In the genomic region with DNA sequence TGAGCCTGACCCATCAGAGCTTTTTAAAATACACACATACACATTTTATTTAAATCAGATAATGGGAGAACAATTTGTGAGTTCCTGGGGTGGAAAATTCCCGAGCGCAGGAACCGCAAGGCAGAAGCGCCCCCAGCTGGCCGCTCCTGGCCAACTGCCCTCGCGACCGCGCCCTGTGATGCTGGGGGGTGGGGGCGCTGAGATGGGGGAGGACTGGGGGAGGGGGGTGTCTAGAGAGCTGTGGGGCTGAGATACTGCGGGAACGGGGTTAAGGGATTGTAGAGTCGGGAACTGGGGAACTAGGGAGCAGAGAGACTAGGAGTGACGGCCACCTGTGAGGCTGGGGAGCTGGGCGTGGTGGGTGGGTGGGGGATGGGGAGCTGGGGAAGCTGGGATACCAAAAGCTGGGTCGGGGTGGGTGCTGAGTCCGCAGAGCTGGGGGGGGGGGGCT, we compare ENCODE assay signal across 8 mouse cellular contexts. TPM values are rescaled to one million over a fixed set of nuclear protein-coding genes. Genes with fewer than 3 reads are reported as not detected.
A peak's percentile ranks its signal among the peaks of the same experiment; 100 is the strongest.
DNase-seq lines count a peak whose midpoint lies in the region; ATAC-seq and TF ChIP-seq lines count a peak whose summit lies in the region.

No protein-coding gene starts in this region.

- peak overlapping the region; percentile 96 for H3K27ac ChIP-seq in heart, adult 2 months
- H3K27ac ChIP-seq in kidney, adult 2 months (ENCODE audit: insufficient read depth, low read depth, low read length), result peak overlapping the region; percentile 71
- H3K27ac ChIP-seq in limb, embryonic 14.5 days (replicated peaks; ENCODE audit: low read depth, low read length), result peak overlapping the region; percentile 67; the same call in 1 of the 2 replicates

- no peak for ATAC-seq in megakaryocyte, adult 5-6 weeks (ENCODE audit: poor library complexity, severe bottlenecking)
- ATAC-seq in limb, embryonic 14.5 days (ENCODE audit: low FRiP score, low read depth), result peak; percentile 56

- no peak for TF ChIP-seq POLR2A in heart, adult 2 months (IDR thresholded peaks at IDR 0.05; ENCODE audit: insufficient read depth, low read depth, low read length)
- TF ChIP-seq POLR2A in kidney, adult 2 months (IDR thresholded peaks at IDR 0.05; ENCODE audit: low read depth, low read length), result no peak
- TF ChIP-seq POLR2A in limb, embryonic 14.5 days (IDR thresholded peaks at IDR 0.05; ENCODE audit: borderline replicate concordance, extremely low read depth, insufficient read depth, insufficient read length), result no peak
- no peak for TF ChIP-seq POLR2A in myocyte (IDR thresholded peaks at IDR 0.05; ENCODE audit: insufficient read length, low read depth)

- H3ac ChIP-seq in myocyte (ENCODE audit: control insufficient read depth, insufficient read length), result no peak overlapping the region

- WGBS in heart, adult 2 months, result 2% methylated on average over 17 of the region's 17 CpGs
- 2% methylated on average over 17 of the region's 17 CpGs for WGBS in kidney, adult 2 months
- WGBS in limb, embryonic 14.5 days, result 3% methylated on average over 17 of the region's 17 CpGs

- no peak for TF ChIP-seq EP300 in heart, adult 2 months (IDR thresholded peaks at IDR 0.05; ENCODE audit: insufficient read depth, low read depth, low read length)

- H3K9ac ChIP-seq in heart, adult 2 months (ENCODE audit: low read depth, low read length), result peak overlapping the region; percentile 63
- H3K9ac ChIP-seq in limb, embryonic 14.5 days (ENCODE audit: low read depth, low read length, severe bottlenecking), result peak overlapping the region; percentile 54

- H3K9me3 ChIP-seq in megakaryocyte, embryonic 14.5 days, result peaks cover 21% of the 10 kb centered on the region
- no peaks in the 10 kb centered on the region for H3K9me3 ChIP-seq in limb, embryonic 14.5 days (ENCODE audit: control insufficient read depth, low read length)

- peak; percentile 39 for DNase-seq in embryo, embryonic 11.5 days (ENCODE audit: low read depth, low spot score)
- DNase-seq in heart, adult 2 months, result peak; percentile 85 to 89
- DNase-seq in kidney, adult 2 months, result peak; percentile 77
- peak; percentile 74 for DNase-seq in limb, embryonic 14.5 days (ENCODE audit: low spot score)
- DNase-seq in urinary bladder, postnatal 25 days (ENCODE audit: low spot score), result peak; percentile 75

- no peaks in the 10 kb centered on the region for H3K36me3 ChIP-seq in megakaryocyte, embryonic 14.5 days (replicated peaks; ENCODE audit: low read length)
- peaks cover 4% of the 10 kb centered on the region; the same call in 1 of the 2 replicates for H3K36me3 ChIP-seq in heart, adult 2 months (ENCODE audit: control insufficient read depth, insufficient read depth, low read length)
- no peaks in the 10 kb centered on the region for H3K36me3 ChIP-seq in kidney, adult 2 months (ENCODE audit: control insufficient read depth, insufficient read depth, low read length)
- H3K36me3 ChIP-seq in limb, embryonic 14.5 days (ENCODE audit: control insufficient read depth, insufficient read depth, low read length), result no peaks in the 10 kb centered on the region
- no peaks in the 10 kb centered on the region for H3K36me3 ChIP-seq in myocyte (ENCODE audit: control insufficient read depth, insufficient read depth)

- intact Hi-C loops in heart, adult 2 months (cut with DNase I), result loop anchor here (1.0 to 10.0 kb wide), 5 partner anchors 41 to 425 kb away; a partner anchor contains a TSS

- peaks cover 10% of the 10 kb centered on the region for H3K4me1 ChIP-seq in megakaryocyte, embryonic 14.5 days
- peaks cover 30% of the 10 kb centered on the region for H3K4me1 ChIP-seq in heart, adult 2 months (ENCODE audit: control insufficient read depth, insufficient read depth, low read length)
- peaks cover 7% of the 10 kb centered on the region; the same call in 1 of the 2 replicates for H3K4me1 ChIP-seq in kidney, adult 2 months (ENCODE audit: control insufficient read depth, insufficient read depth, low read length)
- peaks cover 17% of the 10 kb centered on the region for H3K4me1 ChIP-seq in limb, embryonic 14.5 days (ENCODE audit: control insufficient read depth, insufficient read depth, low read length)

- no peaks in the 10 kb centered on the region for H3K79me2 ChIP-seq in heart, adult 2 months (replicated peaks; ENCODE audit: control insufficient read depth, insufficient read depth, low read length)
- no peaks in the 10 kb centered on the region for H3K79me2 ChIP-seq in myocyte (ENCODE audit: control insufficient read depth, insufficient read depth)

- peak; percentile 67 for TF ChIP-seq CTCF in heart, adult 2 months (IDR thresholded peaks at IDR 0.05)
- peak; percentile 48 for TF ChIP-seq CTCF in kidney, adult 2 months (conservative IDR thresholded peaks at IDR 0.05; ENCODE audit: insufficient read depth, insufficient read length, low read depth, low read length)

- H3K4me3 ChIP-seq in megakaryocyte, embryonic 14.5 days (replicated peaks), result peak overlapping the region; percentile 67
- H3K4me3 ChIP-seq in heart, adult 2 months, result peak overlapping the region; percentile 52
- H3K4me3 ChIP-seq in kidney, adult 2 months (ENCODE audit: insufficient read depth, low read depth, low read length), result peak overlapping the region; percentile 42; the same call in 1 of the 2 replicates
- H3K4me3 ChIP-seq in limb, embryonic 14.5 days (replicated peaks; ENCODE audit: low read length), result peak overlapping the region; percentile 37
- H3K4me3 ChIP-seq in myocyte, result peak overlapping the region; percentile 10

- H3K4me2 ChIP-seq in limb, embryonic 14.5 days (replicated peaks; ENCODE audit: low read depth, low read length, severe bottlenecking), result peak overlapping the region; percentile 86
- peak overlapping the region; percentile 84 for H3K4me2 ChIP-seq in myocyte (ENCODE audit: low read depth)

- peaks cover 97% of the 10 kb centered on the region for H3K27me3 ChIP-seq in megakaryocyte, embryonic 14.5 days (replicated peaks)
- H3K27me3 ChIP-seq in heart, adult 2 months (ENCODE audit: control insufficient read depth, insufficient read depth, low read length), result no peaks in the 10 kb centered on the region
- H3K27me3 ChIP-seq in kidney, adult 2 months (replicated peaks; ENCODE audit: control insufficient read depth, insufficient read depth, low read length), result no peaks in the 10 kb centered on the region
- H3K27me3 ChIP-seq in limb, embryonic 14.5 days (ENCODE audit: control insufficient read depth, insufficient read depth, low read length), result no peaks in the 10 kb centered on the region
- no peaks in the 10 kb centered on the region for H3K27me3 ChIP-seq in myocyte (ENCODE audit: control insufficient read depth, insufficient read depth, insufficient read length)

TF ChIP-seq in myocyte, 11 proteins besides CTCF, POLR2A, EP300 and RAD21:
- TF ChIP-seq CEBPB (IDR thresholded peaks at IDR 0.05; ENCODE audit: insufficient read depth, poor library complexity, severe bottlenecking), result no peak
- no peak for TF ChIP-seq REST (IDR thresholded peaks at IDR 0.05; ENCODE audit: insufficient read depth, insufficient read length)
- TF ChIP-seq TCF3 (IDR thresholded peaks at IDR 0.05; ENCODE audit: insufficient read length, low read depth), result no peak
- TF ChIP-seq E2F4 (IDR thresholded peaks at IDR 0.05; ENCODE audit: insufficient read depth), result no peak
- no peak for TF ChIP-seq USF1 (IDR thresholded peaks at IDR 0.05; ENCODE audit: low read depth)
- TF ChIP-seq TCF12 (IDR thresholded peaks at IDR 0.05; ENCODE audit: insufficient read depth, poor library complexity, severe bottlenecking), result no peak
- TF ChIP-seq MAX (IDR thresholded peaks at IDR 0.05; ENCODE audit: low read depth), result no peak
- TF ChIP-seq MYOD1 (IDR thresholded peaks at IDR 0.05; ENCODE audit: control insufficient read depth in 1 of 3, insufficient read length in 2 of 3, low read depth in 2 of 3), result no peak
- no peak for TF ChIP-seq SRF (IDR thresholded peaks at IDR 0.05; ENCODE audit: control insufficient read depth, insufficient read length, low read depth)
- TF ChIP-seq MYOG (IDR thresholded peaks at IDR 0.05; ENCODE audit: control insufficient read depth in 1 of 3, insufficient read depth in 1 of 3, insufficient read length in 2 of 3, low read depth in 2 of 3), result no peak
- no peak for TF ChIP-seq POLR2AphosphoS2 (IDR thresholded peaks at IDR 0.05; ENCODE audit: insufficient read length, low read depth)

RNA-seq across cellular contexts. Expression of a gene that starts 33.2 kb away (rescaled TPM):
- polyA plus RNA-seq in megakaryocyte, embryonic 14.5 days (2012; ENCODE audit: insufficient read depth, low replicate concordance), result 5.2 and 14.2 TPM in 2 replicates
- 0.85 and 2.4 TPM in 2 replicates for total RNA-seq in megakaryocyte, adult 5-6 weeks (2015)
- total RNA-seq in megakaryocyte, adult 5-6 weeks (2017), result 3.5 and 4.3 TPM in 2 replicates
- total RNA-seq in heart, adult 2 months (2021), result 10 to 100 TPM; 10.6 to 11.3 TPM
- polyA plus RNA-seq in heart, adult 2 months (2012; rRNA removed), result 10.5 and 11.7 TPM in 2 replicates
- polyA plus RNA-seq in kidney, adult 2 months (2012; rRNA removed), result 11.1 and 15.3 TPM in 2 replicates
- polyA plus RNA-seq in limb, embryonic 14.5 days (2012; rRNA removed), result 4.7 and 5.1 TPM in 2 replicates
- polyA plus RNA-seq in limb, embryonic 14.5 days (2014; fragmentation: Nextera tagmentation; extraction: Ambion mirVana), result 4.9 and 5.6 TPM in 2 replicates
- 0.06 TPM for polyA plus RNA-seq in myocyte (2012; fragmentation: generic; extraction: Trizol)

RNA-seq across cellular contexts. Expression of a gene that starts 40.3 kb away (rescaled TPM):
- 0.31 TPM in 1 of 2 replicates, not detected in the other for polyA plus RNA-seq in megakaryocyte, embryonic 14.5 days (2012; ENCODE audit: insufficient read depth, low replicate concordance)
- total RNA-seq in megakaryocyte, adult 5-6 weeks (2015), result 0.04 and 0.07 TPM in 2 replicates
- total RNA-seq in megakaryocyte, adult 5-6 weeks (2017), result 3.3 TPM in 1 of 2 replicates, not detected in the other
- total RNA-seq in heart, adult 2 months (2021), result 10 to 100 TPM; 23.1 to 24.9 TPM
- polyA plus RNA-seq in heart, adult 2 months (2012; rRNA removed), result 20.4 and 29.2 TPM in 2 replicates
- polyA plus RNA-seq in kidney, adult 2 months (2012; rRNA removed), result 23.1 and 25.7 TPM in 2 replicates
- polyA plus RNA-seq in limb, embryonic 14.5 days (2012; rRNA removed), result 35.1 and 40.6 TPM in 2 replicates
- polyA plus RNA-seq in limb, embryonic 14.5 days (2014; fragmentation: Nextera tagmentation; extraction: Ambion mirVana), result 31.1 and 39.8 TPM in 2 replicates
- polyA plus RNA-seq in myocyte (2012; fragmentation: generic; extraction: Trizol), result 14.1 TPM

Comparison
In these comparisons a context has a peak if more than half of its experiments do, and no peak if none do; other contexts are left out.
1. H3K4me3 ChIP-seq: peak in every context shown above with its lines; median percentile 67 in megakaryocyte, embryonic 14.5 days; 52 in heart, adult 2 months; 42 in kidney, adult 2 months; 37 in limb, embryonic 14.5 days; 10 in myocyte.
2. RNA of a gene that starts 40.3 kb away (polyA plus RNA-seq): 31.1 to 40.6 TPM in limb, embryonic 14.5 days, 23.1 to 25.7 TPM in kidney, adult 2 months, 20.4 to 29.2 TPM in heart, adult 2 months and 14.1 TPM in myocyte (single experiment); 0.31 TPM in megakaryocyte, embryonic 14.5 days; every median in the first group is over 10 times any median in the second.
3. Peak in every context shown above with its lines, with median percentiles within 50 percentile points of each other: DNase-seq and H3K27ac ChIP-seq.